Mouse (Mus musculus) layer of hippocampus, adult 18-20 months (tissue): ENCODE measurements around the gene 9230112D13Rik. TPM values are rescaled to one million over a fixed set of nuclear protein-coding genes. Genes with fewer than 3 reads are reported as not detected.

Experiments
- DNase-seq, 2 experiments: peaks; one replicate each; pipeline ENCODE4 v3.0.0; 2022; ENCODE audit warnings: low spot score in 2 of 2
- total RNA-seq, 2 experiments: library from RNA; stranded (reverse); gene quantifications; 2 replicates each; pipeline ENCODE4 v1.2.3; 2021

9230112D13Rik gene
- total RNA-seq, 2 experiments from 2014 or later, result not detected

DNA sequence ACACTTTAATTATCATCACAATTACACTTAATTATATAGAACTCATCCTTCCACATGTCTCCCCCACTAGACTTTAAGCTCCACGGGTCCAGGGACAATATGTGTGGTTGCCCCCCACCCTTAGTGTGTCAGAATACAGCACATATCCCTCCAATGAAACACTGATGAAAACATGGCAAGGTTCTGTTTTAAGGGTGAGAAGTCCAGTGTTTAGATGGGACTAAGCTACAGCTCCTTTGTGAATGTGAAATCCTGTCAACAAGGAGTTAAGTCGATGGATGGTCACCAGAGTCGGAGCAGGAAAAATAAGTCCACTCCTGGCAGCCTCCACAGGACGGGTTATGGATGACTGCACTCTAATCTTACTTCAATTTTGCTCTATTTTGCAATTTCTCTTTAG is 22.3 kb downstream of the 9230112D13Rik start:
- no peak for DNase-seq

DNA sequence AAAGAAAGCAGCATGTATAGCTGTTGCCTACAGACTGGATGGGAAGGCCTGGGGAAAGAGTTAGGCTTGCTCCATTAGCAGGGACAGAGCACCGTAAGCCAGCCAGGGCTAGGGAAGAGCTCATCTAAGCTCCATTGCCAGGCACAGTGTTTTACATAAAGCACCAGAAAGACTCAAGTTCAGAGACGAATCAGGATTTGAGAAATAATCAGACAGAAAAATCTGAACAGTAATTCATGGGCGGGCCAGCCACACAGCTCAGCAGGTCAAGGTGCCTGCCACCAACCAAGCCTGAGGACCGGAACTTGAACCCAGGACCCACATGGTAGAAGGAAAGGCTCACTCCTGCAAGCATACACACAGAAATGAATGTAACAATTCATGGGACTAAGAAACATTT is 22.9 kb downstream of the 9230112D13Rik start:
- no peak for DNase-seq

DNA sequence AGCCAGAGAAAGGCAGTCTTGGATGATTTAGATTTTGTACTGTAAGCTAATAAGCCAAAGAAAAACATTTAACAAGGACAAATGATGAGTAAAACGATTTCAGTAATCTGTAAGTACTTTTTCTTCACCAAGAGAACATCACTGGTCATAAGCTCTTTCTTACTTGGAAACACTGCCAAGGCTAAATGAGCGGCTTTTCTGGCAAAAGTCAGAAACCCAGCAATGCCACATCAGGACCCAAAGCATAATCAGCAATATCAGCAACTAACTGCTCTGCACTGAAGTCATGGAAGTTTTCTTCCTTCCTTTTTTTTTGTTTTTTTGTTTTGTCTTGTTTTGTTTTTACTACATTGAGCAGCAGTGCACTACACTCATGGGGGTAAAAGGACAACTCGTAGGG is 25.3 kb downstream of the 9230112D13Rik start:
- no peak for DNase-seq

DNA sequence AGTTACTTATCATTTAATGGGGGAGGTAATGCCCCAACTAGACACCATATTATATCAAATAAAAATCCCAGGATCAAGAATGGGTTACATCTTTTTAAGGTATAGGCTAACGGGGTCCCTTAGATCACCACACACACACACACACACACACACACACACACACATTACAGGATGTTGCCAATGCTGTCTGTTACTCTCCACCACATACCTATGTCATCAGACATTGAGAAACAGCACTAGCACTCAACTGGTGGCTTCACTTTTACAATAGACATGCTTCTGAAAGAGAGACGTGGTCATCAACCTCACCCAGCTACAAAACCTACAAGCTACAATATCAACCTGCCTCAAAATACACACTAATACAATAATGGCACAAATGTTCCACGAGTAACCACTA is 28.9 kb downstream of the 9230112D13Rik start:
- no peak for DNase-seq

DNA sequence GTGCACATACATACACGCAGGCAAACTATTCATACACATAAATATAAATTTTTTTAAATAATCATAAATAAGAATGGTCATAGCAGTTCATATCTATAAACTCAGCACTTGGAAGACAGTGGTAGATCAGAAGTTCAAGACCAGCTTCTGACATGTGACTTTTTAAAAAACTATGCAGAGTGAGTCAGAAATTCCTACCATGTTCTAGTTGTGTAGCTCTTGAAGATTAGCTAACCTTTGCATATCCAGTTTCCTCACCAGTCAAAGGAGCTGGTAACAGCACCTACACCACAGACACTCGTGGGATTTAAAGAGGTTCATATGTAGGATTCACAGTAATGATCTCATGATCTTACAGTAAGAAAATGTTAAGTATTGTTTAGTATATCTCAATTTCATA is 29.9 kb downstream of the 9230112D13Rik start:
- no peak for DNase-seq

DNA sequence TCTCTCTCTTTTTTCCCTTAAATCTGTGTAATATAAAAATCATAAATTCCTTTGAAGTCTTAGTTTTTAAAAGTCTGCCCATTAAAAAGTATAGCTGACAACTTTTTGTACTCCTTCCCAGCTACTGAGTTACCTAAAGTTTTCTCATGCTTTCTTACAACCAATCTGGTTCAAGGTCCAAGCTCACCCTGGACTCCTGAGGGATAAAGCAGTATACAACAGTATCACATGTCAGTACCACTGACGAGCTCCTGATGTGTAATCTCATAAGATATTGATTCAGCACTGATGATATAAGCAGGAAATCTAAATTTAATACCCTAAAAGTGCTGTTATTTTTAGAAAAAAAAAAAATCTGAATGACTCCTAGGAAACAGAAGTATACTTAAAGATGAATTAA is 31.6 kb downstream of the 9230112D13Rik start:
- DNase-seq, result no peak

DNA sequence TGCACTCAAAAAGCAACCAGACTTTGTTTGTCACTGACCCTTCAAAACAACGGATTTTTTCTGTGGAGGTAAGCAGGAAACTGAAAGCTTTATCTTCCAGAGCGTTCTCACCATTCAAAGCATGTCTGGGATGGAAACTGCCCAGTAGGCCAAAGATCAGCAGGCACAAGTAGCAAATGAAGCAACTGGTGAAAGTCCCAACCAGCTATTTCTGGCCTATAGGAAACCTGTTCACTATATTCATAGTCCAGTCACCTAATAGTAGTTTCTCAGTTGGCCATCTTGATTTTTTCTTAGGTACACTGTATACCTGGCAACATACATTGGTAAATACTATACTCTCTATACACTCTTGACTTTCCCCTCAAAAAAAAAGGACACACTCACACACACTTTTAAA is 32.7 kb downstream of the 9230112D13Rik start:
- no peak for DNase-seq

DNA sequence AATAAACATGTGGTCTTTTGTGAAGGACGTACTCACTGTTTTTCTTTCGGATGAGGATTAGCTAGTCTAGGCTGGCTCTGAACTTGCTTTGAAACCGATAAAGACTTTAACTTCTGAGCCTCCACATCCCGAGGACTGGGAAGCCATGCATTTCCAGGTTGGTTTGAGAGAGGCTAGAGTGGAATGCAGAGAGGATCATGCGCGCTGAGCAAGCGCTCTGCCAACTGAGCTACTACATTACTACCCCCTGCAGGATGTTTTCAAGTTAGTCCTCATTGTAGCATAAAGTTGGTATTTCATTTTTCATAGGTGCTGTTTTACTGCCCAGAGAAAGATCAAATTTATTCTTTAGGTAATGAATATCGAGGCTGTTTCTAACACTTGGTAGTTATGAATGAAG is 36.4 kb downstream of the 9230112D13Rik start:
- no peak for DNase-seq

DNA sequence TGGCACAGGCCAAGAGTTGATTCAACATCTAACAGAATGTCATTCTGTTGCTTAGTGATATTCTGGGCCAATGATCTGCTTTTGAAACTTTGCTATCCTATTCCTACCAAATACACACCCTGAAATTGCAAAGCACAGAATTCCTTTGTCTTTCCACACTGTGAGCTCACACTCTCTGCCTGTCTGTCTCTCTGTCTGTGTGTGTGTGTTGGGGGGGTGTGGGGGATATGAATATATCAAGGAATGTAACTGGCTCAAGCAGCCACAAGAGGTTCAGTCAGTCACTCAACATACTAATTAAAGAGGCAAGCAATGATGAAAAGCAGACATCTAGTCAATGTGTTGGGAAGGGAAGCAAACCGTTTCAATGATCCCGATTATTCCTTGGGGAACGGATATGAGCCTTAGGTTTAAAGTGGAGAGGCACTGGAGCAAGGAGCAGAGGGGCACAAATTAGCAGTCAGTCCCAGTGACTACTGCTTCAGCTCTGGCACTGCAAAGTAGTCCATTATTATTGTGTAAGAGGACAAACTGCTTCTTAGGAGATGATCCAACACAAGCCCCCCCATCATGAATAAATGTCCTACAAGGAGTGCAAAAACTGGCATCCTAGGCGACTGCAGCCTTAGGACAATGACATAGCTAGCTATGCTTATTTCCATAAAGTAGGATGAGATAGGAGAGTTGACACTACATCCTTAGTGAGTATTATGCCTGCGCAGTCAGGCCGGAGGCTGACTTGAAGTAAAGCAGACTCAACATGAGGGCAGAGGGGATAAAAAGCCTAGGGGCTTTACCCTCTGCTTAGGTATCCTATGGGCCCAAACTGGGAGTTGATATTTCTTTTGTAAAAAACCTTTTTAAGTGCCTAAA is 38.9 kb downstream of the 9230112D13Rik start:
- DNase-seq, result peak in 1 of 2 experiments; percentile 20

DNA sequence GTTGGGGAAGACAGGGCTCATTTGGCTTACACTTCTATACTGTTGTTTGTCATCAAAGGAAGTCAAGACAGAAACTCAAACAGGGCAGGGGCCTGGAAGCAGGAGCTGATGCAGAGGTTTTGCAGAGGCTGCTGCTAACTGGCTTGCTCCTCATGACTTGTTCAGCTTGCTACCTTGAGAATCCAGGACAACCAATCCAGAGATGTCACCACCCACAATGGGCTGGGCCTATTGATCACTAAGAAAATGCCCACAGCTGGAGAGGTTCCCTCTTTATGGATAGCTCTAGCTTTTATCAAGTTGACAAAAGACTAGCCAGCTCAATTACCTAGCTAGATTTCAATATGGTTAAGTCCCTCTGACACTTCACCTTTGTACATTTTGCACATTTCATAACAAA is 51.0 kb downstream of the 9230112D13Rik start:
- no peak for DNase-seq

DNA sequence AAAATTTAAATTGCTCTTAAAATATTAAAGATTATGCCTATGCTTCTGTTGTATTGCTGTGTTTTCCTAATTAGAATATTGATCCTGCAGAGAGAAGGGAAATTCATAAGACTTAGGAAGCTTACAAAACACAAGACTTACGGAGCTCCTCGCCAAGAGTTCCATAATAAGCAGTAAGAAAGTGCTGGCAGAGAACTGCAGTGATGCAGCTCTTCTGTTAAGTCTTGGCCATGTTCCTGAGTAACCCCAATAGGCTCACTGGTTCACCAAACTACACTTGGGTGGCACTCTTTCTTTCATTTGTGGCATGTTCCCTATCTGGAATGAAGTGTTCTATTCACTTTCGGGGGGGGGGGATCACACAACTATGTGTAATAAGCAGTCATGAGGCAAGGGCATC is 56.3 kb downstream of the 9230112D13Rik start:
- DNase-seq, result no peak

Other genes with a start within 250 kb of the 9230112D13Rik start
- gene Shld2, start 212.3 kb downstream of the 9230112D13Rik start, total RNA-seq, result 10 to 100 TPM; 12.2 to 13.4 TPM
- gene Glud1, start 212.1 kb downstream of the 9230112D13Rik start, total RNA-seq, result 100 to 1,000 TPM; 279 to 296 TPM
- gene Fam25c, start 167.4 kb downstream of the 9230112D13Rik start, total RNA-seq, result not detected
- gene Sncg, start 148.0 kb downstream of the 9230112D13Rik start, total RNA-seq, result 1 to 10 TPM; 6.8 to 7.1 TPM
- gene Mmrn2, start 147.3 kb downstream of the 9230112D13Rik start, total RNA-seq, result 1 to 10 TPM; 3.1 to 3.3 TPM
- 10 to 100 TPM; 35.9 to 38.5 TPM for gene Bmpr1a, start 19.5 kb downstream of the 9230112D13Rik start, total RNA-seq
- 1 to 10 TPM; 3.5 to 4.1 TPM for gene Ldb3, start 65.9 kb upstream of the 9230112D13Rik start, total RNA-seq
- not detected for gene Opn4, start 77.3 kb upstream of the 9230112D13Rik start, total RNA-seq
- 10 to 100 TPM; 51.2 to 52.8 TPM for gene Wapl, start 151.1 kb upstream of the 9230112D13Rik start, total RNA-seq